Mouse (Mus musculus) urinary bladder, adult 18-20 months (tissue): ENCODE measurements around the gene Thoc2.
"Not testable (repeated sequence)": the region's sequence is repeated elsewhere in the genome, so short reads cannot be mapped to it uniquely, and the experiment has no call there.

ENCODE experiments used
- DNase-seq, 2 experiments: peaks; one replicate each; pipeline ENCODE4 v3.0.0; 2022; ENCODE audit warnings: low spot score in 2 of 2, mixed read lengths in 2 of 2

The Thoc2 gene

GRCm38 (mm10) chrX:41920574-41920973 is at the start of gene Thoc2:
Thoc2 (minus strand) TSS chrX:41920674.
- no peak for DNase-seq

- DNase-seq: no peak
Measured at GRCm38 (mm10) chrX:41970096-41970495, 49.6 kb upstream of the Thoc2 start.

- no peak for DNase-seq
Measured at GRCm38 (mm10) chrX:41969341-41969740, 48.9 kb upstream of the Thoc2 start.

- no peak for DNase-seq
Measured at GRCm38 (mm10) chrX:41957161-41957560, 36.7 kb upstream of the Thoc2 start.

GRCm38 (mm10) chrX:41941840-41942239 is 21.4 kb upstream of the Thoc2 start:
- DNase-seq: no peak

GRCm38 (mm10) chrX:41931821-41932220 is 11.3 kb upstream of the Thoc2 start:
- DNase-seq: not testable (repeated sequence)

GRCm38 (mm10) chrX:41924708-41925107 is 4.2 kb upstream of the Thoc2 start:
- DNase-seq: peak in 1 of 2 experiments; percentile 11

GRCm38 (mm10) chrX:41912061-41912401 is 8.4 kb downstream of the Thoc2 start:
- no peak for DNase-seq

GRCm38 (mm10) chrX:41911390-41912060 is 8.9 kb downstream of the Thoc2 start:
- peak; percentile 72 to 82 for DNase-seq

- peak in 1 of 2 experiments; percentile 17 for DNase-seq
Measured at GRCm38 (mm10) chrX:41910981-41911380, 9.5 kb downstream of the Thoc2 start.

GRCm38 (mm10) chrX:41910471-41910870 is 10.0 kb downstream of the Thoc2 start:
- DNase-seq: no peak

- DNase-seq: no peak
Measured at GRCm38 (mm10) chrX:41884759-41885505, 35.5 kb downstream of the Thoc2 start.

GRCm38 (mm10) chrX:41876581-41876980 is 43.9 kb downstream of the Thoc2 start:
- DNase-seq: no peak

GRCm38 (mm10) chrX:41837823-41838222 is 82.7 kb downstream of the Thoc2 start:
- no peak for DNase-seq

GRCm38 (mm10) chrX:41805592-41805991 is 114.9 kb downstream of the Thoc2 start:
- DNase-seq: no peak

- DNase-seq: no peak
Measured at GRCm38 (mm10) chrX:41793303-41793702, 127.2 kb downstream of the Thoc2 start.
